Mouse (Mus musculus): ENCODE data around the gene Wdr47. TPM values are rescaled to one million over a fixed set of nuclear protein-coding genes. Genes with fewer than 3 reads are reported as not detected.

The Wdr47 gene
- 7.8 and 8.3 TPM in 2 replicates for polyA plus RNA-seq (2012; rRNA removed)

DNA sequence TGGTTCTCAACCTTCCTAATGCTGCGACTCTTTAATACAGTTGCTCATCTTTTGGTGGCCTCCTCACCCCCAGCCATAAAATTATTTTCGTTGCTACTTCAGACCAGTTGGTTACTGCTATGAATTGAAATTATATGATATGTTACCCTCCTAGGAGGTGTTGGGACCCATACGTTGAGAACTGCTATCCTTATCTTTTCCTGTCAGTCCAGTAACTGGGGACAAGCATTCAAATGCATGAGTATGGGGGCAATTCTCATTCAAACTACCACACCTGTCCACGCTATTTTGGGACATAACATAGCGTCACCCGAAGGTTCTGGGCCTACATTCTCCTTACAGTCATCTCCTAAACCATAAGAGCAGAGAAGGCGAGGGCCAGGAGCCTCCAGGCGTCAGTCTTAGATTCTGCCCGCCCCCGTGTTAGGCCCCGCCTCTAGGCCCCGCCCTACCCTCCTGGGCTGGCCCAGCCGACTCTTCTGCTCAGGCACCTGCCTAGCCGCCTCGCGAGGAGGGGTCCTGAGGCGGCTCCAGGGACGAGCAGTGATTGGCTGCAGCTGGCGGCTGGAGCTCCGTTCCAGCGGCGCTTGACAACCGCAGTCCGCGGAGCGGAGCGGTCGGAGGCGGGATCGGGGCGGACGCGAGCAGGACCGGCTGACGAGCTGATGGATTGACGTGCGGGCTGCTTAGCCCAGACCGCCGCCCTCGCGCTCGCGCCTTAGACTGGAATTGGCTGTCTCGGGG is at the start of gene Wdr47:
Wdr47 (plus strand) TSS at position 494 of the 744 bp plus-strand sequence.
- TF ChIP-seq CTCF (IDR thresholded peaks at IDR 0.05; ENCODE audit: borderline replicate concordance, control insufficient read depth, extremely low read depth, insufficient read depth, low read length, poor library complexity) (peak; percentile 61; the same call in 1 of the 2 replicates), POLR2A (IDR thresholded peaks at IDR 0.05; ENCODE audit: control insufficient read depth, extremely low read depth, insufficient read depth, low read length, poor library complexity) (peak; percentile 81)
- no peak within 1 kb of the TSS for H3K27ac ChIP-seq (ENCODE audit: control insufficient read depth, insufficient read depth, low read length)
- H3K36me3 ChIP-seq (ENCODE audit: control insufficient read depth, insufficient read depth, low read length), result no peaks in the 10 kb centered on the region
- H3K4me3 ChIP-seq (ENCODE audit: control insufficient read depth, insufficient read depth, low read length), result peak within 1 kb of the TSS; percentile 86
- H3K4me1 ChIP-seq (replicated peaks; ENCODE audit: control insufficient read depth, insufficient read depth, low read length), result peaks cover 6% of the 10 kb centered on the region
- peak; percentile 99 for DNase-seq
- H3K27me3 ChIP-seq (ENCODE audit: control insufficient read depth, insufficient read depth, low read length), result no peaks in the 10 kb centered on the region
- 5% methylated on average over 44 of the region's 44 CpGs for WGBS

DNA sequence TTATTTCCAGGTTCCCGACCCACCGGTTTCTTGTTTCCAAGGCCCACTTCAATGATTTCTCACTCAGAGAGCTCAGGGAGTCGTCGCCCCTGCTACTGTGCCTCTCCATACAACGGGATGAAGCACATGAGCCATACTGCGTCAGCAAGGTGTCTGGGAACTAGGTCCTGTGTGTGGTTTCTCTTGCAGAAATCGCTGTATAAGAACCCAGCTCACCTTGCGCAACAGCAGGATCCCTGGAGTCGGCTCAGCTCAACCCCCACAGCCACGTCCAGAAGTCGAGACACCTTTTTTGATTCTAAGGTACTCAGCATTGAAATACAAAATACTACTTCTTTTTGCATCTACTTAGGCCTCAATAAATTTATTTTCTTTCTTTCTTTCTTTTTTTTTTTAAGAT is 48.8 kb upstream of the Wdr47 start:
- WGBS, result 86% methylated on average over 11 of the region's 11 CpGs
- DNase-seq, result no peak
- TF ChIP-seq POLR2A (IDR thresholded peaks at IDR 0.05; ENCODE audit: control insufficient read depth, extremely low read depth, insufficient read depth, low read length, poor library complexity) (no peak), CTCF (IDR thresholded peaks at IDR 0.05; ENCODE audit: borderline replicate concordance, control insufficient read depth, extremely low read depth, insufficient read depth, low read length, poor library complexity) (no peak)

DNA sequence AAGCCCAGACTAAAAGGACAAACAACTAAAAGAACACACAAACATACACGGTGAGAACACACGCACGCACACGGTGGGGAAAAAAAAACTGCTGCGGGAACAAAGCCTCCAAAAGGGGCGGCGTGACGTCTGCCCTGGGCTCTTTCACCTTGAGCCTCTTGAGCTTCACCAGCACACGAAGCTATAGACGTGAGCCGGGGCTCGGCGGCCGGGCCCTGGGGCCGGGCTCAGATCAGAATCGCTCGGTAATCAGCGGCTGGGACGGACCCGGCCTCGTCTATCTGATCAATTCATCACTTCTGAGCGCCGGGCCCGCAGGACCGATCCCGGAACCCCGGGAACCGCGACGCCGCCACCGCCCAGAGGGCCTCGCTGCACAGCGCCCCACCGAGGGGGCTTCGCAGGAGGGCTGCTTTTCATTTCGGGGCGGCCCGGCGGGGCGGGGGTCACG is 36.9 kb upstream of the Wdr47 start:
- WGBS, result 1% methylated on average over 41 of the region's 42 CpGs
- TF ChIP-seq CTCF (IDR thresholded peaks at IDR 0.05; ENCODE audit: borderline replicate concordance, control insufficient read depth, extremely low read depth, insufficient read depth, low read length, poor library complexity) (no peak), POLR2A (IDR thresholded peaks at IDR 0.05; ENCODE audit: control insufficient read depth, extremely low read depth, insufficient read depth, low read length, poor library complexity) (no peak)
- Histone ChIP-seq H3K4me3 (ENCODE audit: control insufficient read depth, insufficient read depth, low read length) (peak overlapping the region; percentile 72), H3K36me3 (ENCODE audit: control insufficient read depth, insufficient read depth, low read length) (peaks cover 6% of the 10 kb centered on the region; the same call in 1 of the 2 replicates), H3K27me3 (ENCODE audit: control insufficient read depth, insufficient read depth, low read length) (no peaks in the 10 kb centered on the region), H3K4me1 (replicated peaks; ENCODE audit: control insufficient read depth, insufficient read depth, low read length) (no peaks in the 10 kb centered on the region), H3K27ac (ENCODE audit: control insufficient read depth, insufficient read depth, low read length) (peak overlapping the region; percentile 57)
- no peak for DNase-seq

More for the DNA sequence above, 48.8 kb upstream of the Wdr47 start:
- Histone ChIP-seq H3K36me3 (ENCODE audit: control insufficient read depth, insufficient read depth, low read length) (no peaks in the 10 kb centered on the region), H3K27me3 (ENCODE audit: control insufficient read depth, insufficient read depth, low read length) (no peaks in the 10 kb centered on the region), H3K4me3 (ENCODE audit: control insufficient read depth, insufficient read depth, low read length) (no peak overlapping the region), H3K27ac (ENCODE audit: control insufficient read depth, insufficient read depth, low read length) (no peak overlapping the region), H3K4me1 (replicated peaks; ENCODE audit: control insufficient read depth, insufficient read depth, low read length) (peaks cover 2% of the 10 kb centered on the region; the same call in 1 of the 2 replicates)

DNA sequence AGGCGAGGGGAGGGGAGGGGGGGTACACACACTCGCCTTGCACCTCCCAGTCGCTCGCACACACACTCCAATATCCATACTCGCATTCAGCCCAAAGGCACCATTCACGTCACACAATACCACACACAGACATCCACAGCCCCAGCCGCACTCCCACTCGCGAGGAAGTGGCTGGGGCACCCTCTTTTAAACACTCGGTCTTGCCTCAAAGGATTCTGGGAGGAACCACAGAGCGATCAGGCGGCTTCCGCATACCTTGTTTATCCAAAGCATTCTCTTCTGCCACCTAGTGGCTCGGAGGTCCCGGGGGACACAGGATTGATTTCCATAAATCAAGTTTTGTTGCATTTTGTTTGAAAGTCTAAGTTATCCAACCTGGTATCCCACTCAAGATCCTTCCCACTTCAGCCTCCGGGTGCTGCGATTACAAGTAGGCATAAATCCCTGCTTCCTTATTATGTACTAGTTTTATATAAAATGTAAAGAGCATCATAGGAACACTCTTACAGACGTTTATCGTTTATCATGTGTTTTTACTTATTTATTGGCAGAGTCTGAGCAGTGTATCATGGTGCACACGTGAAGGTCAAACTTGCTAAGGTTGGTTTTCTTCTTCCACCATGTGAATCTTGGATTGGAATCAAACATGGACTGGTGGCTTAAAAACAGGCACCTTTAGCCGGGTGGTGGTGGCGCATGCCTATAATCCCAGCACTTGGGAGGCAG is 36.3 kb upstream of the Wdr47 start:
- Histone ChIP-seq H3K36me3 (ENCODE audit: control insufficient read depth, insufficient read depth, low read length) (peaks cover 9% of the 10 kb centered on the region), H3K4me1 (replicated peaks; ENCODE audit: control insufficient read depth, insufficient read depth, low read length) (no peaks in the 10 kb centered on the region), H3K4me3 (ENCODE audit: control insufficient read depth, insufficient read depth, low read length) (peak overlapping the region; percentile 72), H3K27me3 (ENCODE audit: control insufficient read depth, insufficient read depth, low read length) (no peaks in the 10 kb centered on the region), H3K27ac (ENCODE audit: control insufficient read depth, insufficient read depth, low read length) (peak overlapping the region; percentile 57)
- TF ChIP-seq POLR2A (IDR thresholded peaks at IDR 0.05; ENCODE audit: control insufficient read depth, extremely low read depth, insufficient read depth, low read length, poor library complexity) (peak; percentile 100), CTCF (IDR thresholded peaks at IDR 0.05; ENCODE audit: borderline replicate concordance, control insufficient read depth, extremely low read depth, insufficient read depth, low read length, poor library complexity) (peak; percentile 62; the same call in 1 of the 2 replicates)
- DNase-seq, result peak; percentile 95
- 19% methylated on average over 21 of the region's 22 CpGs for WGBS

DNA sequence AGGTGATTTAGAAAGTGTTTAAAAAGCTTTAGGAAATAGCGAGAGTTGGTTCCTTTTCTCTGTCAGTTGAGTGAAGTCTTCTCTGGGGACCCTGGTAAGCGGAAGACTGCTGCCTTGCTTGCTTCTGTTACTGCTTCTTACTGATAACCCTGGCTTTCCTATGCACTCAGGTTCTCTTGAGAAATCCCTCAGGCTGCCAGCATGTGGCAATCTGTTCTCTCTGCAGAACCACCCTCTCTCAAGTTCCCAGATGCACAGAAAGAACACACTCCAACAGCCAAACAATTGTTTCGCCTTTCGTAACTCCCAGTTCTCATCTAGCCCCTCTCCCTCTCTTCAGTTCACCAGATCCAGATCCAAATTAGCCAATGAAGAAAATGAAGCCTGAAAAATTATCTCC is 33.2 kb upstream of the Wdr47 start:
- peaks cover 2% of the 10 kb centered on the region; the same call in 1 of the 2 replicates for H3K4me1 ChIP-seq (replicated peaks; ENCODE audit: control insufficient read depth, insufficient read depth, low read length)
- H3K4me3 ChIP-seq (ENCODE audit: control insufficient read depth, insufficient read depth, low read length), result no peak overlapping the region
- WGBS, result 95% methylated on average over 4 of the region's 4 CpGs
- H3K36me3 ChIP-seq (ENCODE audit: control insufficient read depth, insufficient read depth, low read length), result peaks cover 15% of the 10 kb centered on the region
- no peak for TF ChIP-seq POLR2A (IDR thresholded peaks at IDR 0.05; ENCODE audit: control insufficient read depth, extremely low read depth, insufficient read depth, low read length, poor library complexity)
- TF ChIP-seq CTCF (IDR thresholded peaks at IDR 0.05; ENCODE audit: borderline replicate concordance, control insufficient read depth, extremely low read depth, insufficient read depth, low read length, poor library complexity), result no peak
- no peaks in the 10 kb centered on the region for H3K27me3 ChIP-seq (ENCODE audit: control insufficient read depth, insufficient read depth, low read length)
- no peak for DNase-seq
- no peak overlapping the region for H3K27ac ChIP-seq (ENCODE audit: control insufficient read depth, insufficient read depth, low read length)

DNA sequence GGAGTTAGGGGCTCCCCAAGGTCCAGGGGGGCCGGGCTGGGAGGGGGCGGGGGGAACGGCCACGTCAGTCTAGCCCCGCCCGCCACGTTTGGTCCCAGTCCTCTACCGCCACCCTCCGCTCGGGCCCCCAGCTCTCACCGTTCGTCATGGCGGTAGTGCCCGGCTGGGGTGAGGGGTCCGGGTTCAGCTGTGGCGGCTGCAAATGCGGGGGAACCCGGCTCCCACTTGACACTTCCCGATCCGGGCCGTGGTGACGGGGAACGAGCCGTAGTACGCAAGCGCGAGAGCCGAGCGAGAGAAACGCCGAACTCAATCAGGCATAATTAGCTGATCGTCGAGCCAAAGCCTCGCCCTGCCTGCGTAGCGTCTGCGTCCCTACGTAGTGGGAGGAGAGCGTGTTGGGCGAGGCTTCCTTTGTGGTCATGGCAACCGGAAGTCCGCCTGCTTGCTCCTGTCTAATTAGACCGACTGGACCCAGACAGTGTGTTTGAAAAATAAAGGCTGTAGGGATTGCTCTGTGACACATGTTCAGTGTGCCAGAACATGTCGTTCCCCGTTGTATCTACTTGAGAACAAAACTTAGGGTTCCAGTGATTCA is 28.8 kb upstream of the Wdr47 start, which contains the start of gene Tmem167b:
Tmem167b (minus strand) TSS at position 334 of the 598 bp plus-strand sequence.
- under 1% methylated on average over 45 of the region's 45 CpGs for WGBS
- peak; percentile 52; the same call in 1 of the 2 replicates for TF ChIP-seq POLR2A (IDR thresholded peaks at IDR 0.05; ENCODE audit: control insufficient read depth, extremely low read depth, insufficient read depth, low read length, poor library complexity)
- TF ChIP-seq CTCF (IDR thresholded peaks at IDR 0.05; ENCODE audit: borderline replicate concordance, control insufficient read depth, extremely low read depth, insufficient read depth, low read length, poor library complexity), result peak; percentile 35; the same call in 1 of the 2 replicates
- no peaks in the 10 kb centered on the region for H3K27me3 ChIP-seq (ENCODE audit: control insufficient read depth, insufficient read depth, low read length)
- H3K4me1 ChIP-seq (replicated peaks; ENCODE audit: control insufficient read depth, insufficient read depth, low read length), result peaks cover 2% of the 10 kb centered on the region; the same call in 1 of the 2 replicates
- peak within 1 kb of the TSS; percentile 84 for H3K4me3 ChIP-seq (ENCODE audit: control insufficient read depth, insufficient read depth, low read length)
- peak within 1 kb of the TSS; percentile 90 for H3K27ac ChIP-seq (ENCODE audit: control insufficient read depth, insufficient read depth, low read length)
- peaks cover 15% of the 10 kb centered on the region for H3K36me3 ChIP-seq (ENCODE audit: control insufficient read depth, insufficient read depth, low read length)
- peak; percentile 97 for DNase-seq
